Mouse (Mus musculus) G1E (cell line): ENCODE results near the gene Cdh3. TPM values are rescaled to one million over a fixed set of nuclear protein-coding genes. Genes with fewer than 3 reads are reported as not detected.

ENCODE experiments used
- ATAC-seq: 2 replicates; pipeline ENCODE4 v1.8.0; 2016; ENCODE audit warnings: mild to moderate bottlenecking; ENCODE audit not compliant: insufficient number of reproducible peaks, poor library complexity, low FRiP score, severe bottlenecking; ENCODE audit errors: extremely low read depth
- DNase-seq: peaks from one replicate; pipeline ENCODE4 v3.0.0; 2012; ENCODE audit warnings: low spot score
- H3K27me3 ChIP-seq: 2 replicates; pipeline ENCODE4 v1.6.1; 2012; ENCODE audit warnings: mild to moderate bottlenecking, low read length, inconsistent platforms; ENCODE audit not compliant: insufficient read depth
- H3K36me3 ChIP-seq: replicated peaks from 2 replicates; pipeline ENCODE3; 2012; ENCODE audit warnings: mild to moderate bottlenecking, inconsistent platforms
- H3K4me1 ChIP-seq: 2 replicates; pipeline ENCODE4 v1.6.1; 2012; ENCODE audit warnings: low read depth, low read length, inconsistent platforms, mixed read lengths; ENCODE audit not compliant: insufficient read depth
- H3K4me3 ChIP-seq: 2 replicates; pipeline ENCODE4 v1.5.1; 2012; ENCODE audit warnings: low read depth, mild to moderate bottlenecking, inconsistent platforms, low read length, moderate library complexity, mixed read lengths
- H3K9me3 ChIP-seq: replicated peaks from 2 replicates; pipeline ENCODE4 v1.6.1; 2012; ENCODE audit warnings: inconsistent platforms
- CTCF ChIP-seq: IDR thresholded peaks from 2 replicates; pipeline ENCODE4 v1.5.1; 2012; ENCODE audit warnings: low read depth, low read length, inconsistent platforms, mixed read lengths
- GATA1 ChIP-seq: IDR thresholded peaks from 2 replicates; pipeline ENCODE4 v1.6.1; 2012; ENCODE audit warnings: borderline replicate concordance, low read length, inconsistent platforms, mixed read lengths
- GATA2 ChIP-seq: IDR thresholded peaks from 2 replicates; pipeline ENCODE4 v1.6.1; 2012; ENCODE audit warnings: low read depth, low read length, inconsistent platforms, borderline replicate concordance
- POLR2AphosphoS5 ChIP-seq: IDR thresholded peaks from 2 replicates; pipeline ENCODE4 v1.6.1; 2012; ENCODE audit warnings: low read depth, low read length, inconsistent platforms; ENCODE audit not compliant: insufficient replicate concordance
- TAL1 ChIP-seq: conservative IDR thresholded peaks from 2 replicates; pipeline ENCODE4 v1.6.1; 2012; ENCODE audit warnings: low read depth, low read length, inconsistent platforms, mixed read lengths
- polyA plus RNA-seq: library from polyadenylated mRNA; stranded (reverse); fragments of >175 nt; gene quantifications from 2 replicates; pipeline ENCODE4 v1.2.3, GENCODE M21; 2012
- total RNA-seq, 2 experiments: library from RNA; stranded (forward) in 1 of 2; stranded (reverse) in 1 of 2; fragments of 200-1000 nt in 1 of 2; fragments of >200 nt in 1 of 2; fragmentation: Nextera tagmentation in 1 of 2; gene quantifications; 2 replicates each; pipeline ENCODE4 v1.2.3; 2014 to 2017

Cdh3 gene
- total and polyA plus RNA-seq, 3 experiments = 0.05 TPM; not detected in 2

DNA sequence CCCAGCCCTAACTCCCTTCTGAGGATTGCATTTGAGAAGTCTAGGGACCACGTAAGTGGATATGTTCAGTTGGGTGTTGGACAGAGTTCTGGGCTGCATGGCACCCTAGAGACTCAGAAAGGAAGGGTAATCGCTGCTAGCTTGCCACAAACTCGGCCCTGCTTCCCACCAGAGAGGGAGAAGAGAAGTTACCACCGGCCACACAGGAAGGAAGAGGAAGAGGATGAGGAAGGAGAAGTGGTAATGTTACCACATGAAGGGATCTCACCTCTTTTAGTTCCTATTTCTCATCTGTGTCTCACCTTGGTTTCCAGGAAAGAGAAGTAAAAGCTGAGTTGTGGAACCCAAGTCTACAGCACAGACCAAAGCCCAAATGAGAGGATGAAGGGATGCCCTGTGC, 63.6 kb downstream of the Cdh3 start:
- DNase-seq (no peak), ATAC-seq (no peak)
- TF ChIP-seq CTCF = no peak
- TF ChIP-seq GATA2 = no peak
- no peak for TF ChIP-seq TAL1
- TF ChIP-seq GATA1 = no peak
- no peak for TF ChIP-seq POLR2AphosphoS5

DNA sequence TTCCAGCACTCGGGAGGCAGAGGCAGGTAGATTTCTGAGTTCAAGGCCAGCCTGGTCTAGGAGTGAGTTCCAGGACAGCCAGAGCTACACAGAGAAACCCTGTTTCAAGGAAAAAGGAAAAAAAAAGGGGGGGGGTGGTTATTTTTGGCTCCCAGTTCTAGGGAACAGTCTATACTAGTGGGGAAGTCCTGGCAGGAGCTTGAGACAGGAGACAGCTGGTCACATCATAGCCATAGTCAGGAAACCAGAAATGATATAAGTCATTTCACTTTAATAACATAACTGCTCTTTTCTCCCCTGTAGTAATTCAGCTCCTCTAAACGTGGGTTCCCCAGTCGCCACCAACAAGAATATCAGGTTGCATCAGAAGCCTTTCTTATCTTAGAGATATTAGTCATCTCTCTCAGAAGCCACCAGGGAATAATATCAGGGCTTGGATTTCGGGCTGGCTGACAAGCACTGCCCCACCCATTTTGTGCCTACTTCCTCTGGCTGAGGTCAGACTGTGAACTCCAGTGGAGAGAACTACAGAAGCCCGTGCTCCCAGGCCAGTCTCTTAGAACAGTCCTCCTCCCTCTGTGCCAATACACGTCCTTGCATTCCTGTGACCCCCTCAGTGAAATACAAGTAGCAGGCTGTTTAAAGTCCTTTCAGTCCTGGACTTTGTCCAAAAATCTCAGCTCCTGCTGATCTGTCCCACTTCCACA, 66.3 kb downstream of the Cdh3 start:
- Histone ChIP-seq H3K36me3 (no peaks in the 10 kb centered on the region), H3K4me1 (no peaks in the 10 kb centered on the region), H3K27me3 (0 out of 2 replicates have a peak, but pooled peaks cover 4% of the 10 kb centered on the region), H3K9me3 (no peaks in the 10 kb centered on the region), H3K4me3 (no peak overlapping the region)
- DNase-seq (no peak), ATAC-seq (no peak)
- TF ChIP-seq GATA1 (no peak), TAL1 (no peak), POLR2AphosphoS5 (no peak), GATA2 (no peak), CTCF (no peak)

More for the DNA sequence above, 63.6 kb downstream of the Cdh3 start:
- no peaks in the 10 kb centered on the region for H3K36me3 ChIP-seq
- 0 out of 2 replicates have a peak, but pooled peaks cover 4% of the 10 kb centered on the region for H3K27me3 ChIP-seq
- H3K9me3 ChIP-seq = no peaks in the 10 kb centered on the region
- H3K4me1 ChIP-seq = no peaks in the 10 kb centered on the region
- no peak overlapping the region for H3K4me3 ChIP-seq

DNA sequence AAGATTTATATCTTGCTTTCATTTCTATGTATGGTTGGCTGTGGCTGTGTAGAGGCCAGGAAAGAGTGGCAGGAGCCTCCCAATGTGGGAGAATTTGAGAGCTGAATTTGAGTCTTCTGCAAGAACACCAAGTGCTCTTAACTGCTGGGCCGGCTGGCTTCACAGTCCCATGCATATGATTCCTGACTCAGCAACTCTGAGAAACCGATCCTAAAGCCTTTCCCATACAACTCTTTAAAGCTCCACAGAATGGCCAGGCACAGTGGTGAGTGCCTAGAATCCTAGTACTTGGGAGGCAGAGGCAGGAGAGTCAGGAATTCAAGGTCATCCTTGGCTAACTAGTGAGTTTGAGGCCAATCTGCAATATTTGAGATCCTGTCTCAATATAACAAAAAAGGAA, 68.8 kb downstream of the Cdh3 start:
- TF ChIP-seq TAL1 (no peak), CTCF (no peak), GATA1 (no peak), GATA2 (no peak), POLR2AphosphoS5 (no peak)
- H3K4me3 ChIP-seq = no peak overlapping the region
- DNase-seq (no peak), ATAC-seq (no peak)
- H3K27me3 ChIP-seq = 0 out of 2 replicates have a peak, but pooled peaks cover 4% of the 10 kb centered on the region
- H3K36me3 ChIP-seq = no peaks in the 10 kb centered on the region
- no peaks in the 10 kb centered on the region for H3K9me3 ChIP-seq
- no peaks in the 10 kb centered on the region for H3K4me1 ChIP-seq

DNA sequence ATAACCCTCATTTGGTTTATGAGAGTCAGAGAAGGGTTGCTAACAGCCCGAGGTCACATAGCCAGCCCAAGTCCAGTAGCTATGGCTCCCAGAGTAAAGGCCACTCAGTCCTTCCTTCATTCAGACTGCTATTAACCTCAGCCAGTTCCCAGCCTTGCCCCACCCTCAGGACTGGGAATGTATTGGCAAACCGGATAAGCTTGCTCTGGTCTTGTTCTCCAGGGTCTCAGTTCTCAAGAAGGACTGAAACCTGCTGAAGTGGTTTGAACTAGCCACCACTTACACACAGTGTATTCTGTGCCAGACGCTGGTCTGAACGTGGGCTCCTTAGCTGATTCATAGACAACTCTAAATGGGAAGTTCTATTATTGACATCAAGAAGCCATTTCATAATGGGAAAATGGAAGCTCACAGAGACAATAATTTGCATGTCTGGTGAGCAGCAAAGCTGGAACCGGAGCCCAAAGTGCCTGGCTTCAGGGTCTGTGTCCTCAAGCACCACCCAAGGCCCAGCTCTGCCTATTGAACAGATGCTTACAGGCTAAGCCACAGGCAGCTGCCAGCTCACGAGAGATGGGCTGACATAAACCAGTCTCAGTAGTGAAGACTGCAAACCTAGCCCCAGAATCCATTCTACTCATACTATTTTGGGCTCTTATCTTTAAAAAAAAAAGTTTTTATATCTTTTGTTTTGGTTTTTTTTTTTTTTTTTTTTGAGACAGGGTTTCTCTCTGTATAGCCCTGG, 70.8 kb downstream of the Cdh3 start:
- H3K4me3 ChIP-seq = no peak overlapping the region
- H3K4me1 ChIP-seq = no peaks in the 10 kb centered on the region
- ATAC-seq (no peak), DNase-seq (no peak)
- 0 out of 2 replicates have a peak, but pooled peaks cover under 1% of the 10 kb centered on the region for H3K27me3 ChIP-seq
- no peaks in the 10 kb centered on the region for H3K9me3 ChIP-seq
- no peak for TF ChIP-seq GATA2
- no peak for TF ChIP-seq POLR2AphosphoS5
- no peak for TF ChIP-seq TAL1
- no peak for TF ChIP-seq CTCF
- TF ChIP-seq GATA1 = no peak
- no peaks in the 10 kb centered on the region for H3K36me3 ChIP-seq

DNA sequence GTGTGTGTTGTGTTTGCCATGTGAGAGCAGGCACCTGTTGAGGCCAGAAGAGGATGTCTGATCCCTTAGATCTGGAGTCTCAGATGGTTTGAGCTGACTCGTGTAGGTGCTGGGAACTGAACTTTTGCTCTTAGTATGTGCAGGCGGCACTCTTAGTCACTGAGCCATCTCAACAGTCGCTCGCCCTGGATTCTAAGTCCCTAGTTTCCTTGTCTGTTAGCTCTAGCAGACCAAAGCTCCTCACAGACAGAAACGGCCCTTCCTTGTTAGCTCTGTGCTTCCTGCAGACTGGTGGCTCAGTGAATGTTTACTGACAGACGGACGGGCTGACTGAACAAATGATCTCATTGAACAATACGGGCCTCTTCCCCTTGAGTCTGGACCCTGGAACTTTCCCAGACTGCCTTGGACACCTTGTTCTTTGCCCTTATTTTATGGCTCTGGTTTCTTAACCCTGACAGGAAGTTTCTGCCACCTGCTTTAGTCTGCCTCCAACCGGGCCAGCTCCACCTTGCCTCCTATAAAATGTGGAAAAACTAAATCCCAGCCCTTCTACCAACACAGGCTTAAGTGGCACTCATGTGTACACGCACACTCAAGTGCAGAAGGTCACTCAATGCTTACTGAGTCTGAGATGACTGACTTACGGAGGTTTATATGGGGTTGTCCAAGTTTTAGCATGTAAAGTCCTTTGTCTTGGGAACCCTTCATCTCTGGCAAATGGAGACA, 74.4 kb downstream of the Cdh3 start:
- ATAC-seq (no peak), DNase-seq (no peak)
- no peaks in the 10 kb centered on the region for H3K36me3 ChIP-seq
- H3K27me3 ChIP-seq = peaks cover 4% of the 10 kb centered on the region; the same call in 1 of the 2 replicates
- TF ChIP-seq GATA1 = no peak
- TF ChIP-seq GATA2 = no peak
- H3K9me3 ChIP-seq = no peaks in the 10 kb centered on the region
- H3K4me3 ChIP-seq = no peak overlapping the region
- H3K4me1 ChIP-seq = no peaks in the 10 kb centered on the region

DNA sequence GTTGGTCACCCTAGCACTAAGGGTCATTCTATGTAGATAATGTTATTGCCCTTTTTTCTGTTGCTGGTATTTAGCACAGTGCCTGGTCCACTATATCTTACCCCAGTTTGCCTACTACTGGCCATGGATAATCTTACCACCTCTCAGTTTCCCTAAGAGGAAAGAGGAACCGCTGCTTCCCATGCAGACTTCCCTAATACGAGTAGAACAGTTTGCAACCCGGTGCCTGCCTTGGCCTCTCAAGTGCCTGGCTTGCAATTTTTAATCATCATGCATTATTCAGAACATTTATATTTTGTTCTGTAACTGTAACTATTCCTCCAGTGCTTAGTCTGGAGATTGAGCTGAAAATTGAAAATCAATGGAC, 75.0 kb downstream of the Cdh3 start:
- H3K9me3 ChIP-seq = no peaks in the 10 kb centered on the region
- no peak overlapping the region for H3K4me3 ChIP-seq
- H3K27me3 ChIP-seq = peaks cover 4% of the 10 kb centered on the region; the same call in 1 of the 2 replicates
- no peaks in the 10 kb centered on the region for H3K36me3 ChIP-seq
- ATAC-seq (no peak), DNase-seq (no peak)
- TF ChIP-seq TAL1 (no peak), GATA2 (no peak), POLR2AphosphoS5 (no peak), GATA1 (no peak), CTCF (no peak)
- H3K4me1 ChIP-seq = no peaks in the 10 kb centered on the region
